Mouse (Mus musculus) kidney, adult 2 months (tissue): ENCODE data around the gene Anks1. TPM values are rescaled to one million over a fixed set of nuclear protein-coding genes. Genes with fewer than 3 reads are reported as not detected.
A peak's percentile ranks its signal among the peaks of the same experiment; 100 is the strongest.

Experiments used
- DNase-seq: peaks from one replicate; pipeline ENCODE4 v3.0.0; 2021
- H3K27ac ChIP-seq: fragments of 200-500 bp; 2 replicates; pipeline ENCODE4 v1.5.1; 2012; ENCODE audit warnings: low read depth, low read length, control low read depth, inconsistent platforms; ENCODE audit not compliant: insufficient read depth
- H3K27me3 ChIP-seq: fragments of 200-500 bp; replicated peaks from 2 replicates; pipeline ENCODE4 v1.6.1; 2012; ENCODE audit warnings: mild to moderate bottlenecking, moderate library complexity, low read length, inconsistent platforms; ENCODE audit not compliant: control insufficient read depth, insufficient read depth
- H3K36me3 ChIP-seq: fragments of 200-500 bp; 2 replicates; pipeline ENCODE4 v1.6.1; 2012; ENCODE audit warnings: mild to moderate bottlenecking, moderate library complexity, low read length, inconsistent platforms; ENCODE audit not compliant: control insufficient read depth, insufficient read depth
- H3K4me1 ChIP-seq: fragments of 200-500 bp; 2 replicates; pipeline ENCODE4 v1.6.1; 2011; ENCODE audit warnings: low read length; ENCODE audit not compliant: control insufficient read depth, insufficient read depth
- H3K4me3 ChIP-seq: fragments of 200-500 bp; 2 replicates; pipeline ENCODE4 v1.5.1; 2011; ENCODE audit warnings: mild to moderate bottlenecking, low read depth, low read length, control low read depth; ENCODE audit not compliant: insufficient read depth
- CTCF ChIP-seq: fragments of 200-500 bp; conservative IDR thresholded peaks from 2 replicates; pipeline ENCODE4 v1.5.1; 2011; ENCODE audit warnings: low read depth, mild to moderate bottlenecking, control low read depth, low read length, moderate library complexity, mixed read lengths; ENCODE audit not compliant: insufficient read depth, insufficient read length
- POLR2A ChIP-seq: fragments of 200-500 bp; IDR thresholded peaks from one replicate; pipeline ENCODE4 v1.6.1; 2011; ENCODE audit warnings: low read depth, low read length, control low read depth
- whole genome bisulfite sequencing: fragments of 180-500 bp; shearing (Covaris S2); methylation state at CpG from one replicate; pipeline ENCODE4 v1.1.7; 2018; 5-methylcytosine and 5-hydroxymethylcytosine counted together
- polyA plus RNA-seq: library from polyadenylated mRNA; depleted of rRNA; stranded (reverse); fragments of >200 nt; gene quantifications from 2 replicates; pipeline ENCODE4 v1.2.3, GENCODE M21; 2012

The Anks1 gene
- polyA plus RNA-seq, 1 experiment: 36.7 TPM

- no peaks in the 10 kb centered on the region for H3K36me3 ChIP-seq
- H3K4me3 ChIP-seq: no peak overlapping the region
- WGBS: 60% methylated on average over 4 of the region's 4 CpGs
- TF ChIP-seq CTCF (no peak), POLR2A (no peak)
- DNase-seq: no peak
- H3K27me3 ChIP-seq: no peaks in the 10 kb centered on the region
- no peaks in the 10 kb centered on the region for H3K4me1 ChIP-seq
- no peak overlapping the region for H3K27ac ChIP-seq
Observed at GRCm38 (mm10) chr17:28067303-28067702, 158.2 kb downstream of the Anks1 start.

DNA sequence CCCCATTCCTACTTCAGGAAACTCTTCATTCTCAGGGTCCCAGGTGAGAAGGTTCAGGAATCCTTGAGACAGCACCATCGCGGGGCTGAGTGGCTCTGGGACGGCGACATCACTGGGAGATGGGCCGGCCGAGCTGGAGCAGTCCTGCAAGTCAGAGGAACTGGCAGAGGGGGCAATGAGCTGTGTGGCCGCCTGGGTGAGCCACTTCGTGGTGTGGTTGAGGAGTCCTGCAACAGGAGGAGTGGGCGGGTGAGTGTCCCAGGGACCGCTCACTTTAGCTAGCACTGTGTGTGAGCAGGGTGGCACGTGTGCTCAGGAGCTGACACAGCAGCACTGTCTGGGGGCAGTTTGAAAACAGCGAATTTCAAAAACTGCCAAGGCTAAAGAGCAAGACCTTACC, 160.3 kb downstream of the Anks1 start:
- Histone ChIP-seq H3K36me3 (no peaks in the 10 kb centered on the region), H3K27me3 (no peaks in the 10 kb centered on the region), H3K4me3 (no peak overlapping the region), H3K4me1 (no peaks in the 10 kb centered on the region), H3K27ac (no peak overlapping the region)
- whole genome bisulfite sequencing: 6% methylated on average over 12 of the region's 12 CpGs
- TF ChIP-seq CTCF (no peak), POLR2A (no peak)
- DNase-seq: no peak

DNA sequence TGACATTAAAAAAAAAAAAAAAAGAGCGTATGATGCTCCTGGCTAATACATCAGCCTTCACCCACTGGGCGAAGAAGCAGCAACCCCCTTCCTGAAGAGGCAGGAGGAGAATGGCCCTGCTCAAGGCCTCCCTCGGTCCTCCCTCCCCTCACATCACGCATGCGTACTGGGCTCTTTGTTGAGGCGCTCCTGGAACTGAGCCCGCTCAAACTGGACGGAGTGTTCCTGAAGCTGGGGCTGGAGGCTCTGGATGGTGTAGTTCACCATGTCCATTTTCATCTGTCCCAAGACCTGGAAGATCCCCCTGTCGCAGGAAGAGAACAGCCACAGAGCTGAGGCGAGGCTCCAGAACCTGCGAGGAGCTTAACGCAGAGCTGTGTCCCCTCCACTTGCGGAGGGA, 161.2 kb downstream of the Anks1 start:
- H3K27ac ChIP-seq: no peak overlapping the region
- TF ChIP-seq POLR2A: no peak
- TF ChIP-seq CTCF: no peak
- no peaks in the 10 kb centered on the region for H3K27me3 ChIP-seq
- H3K36me3 ChIP-seq: no peaks in the 10 kb centered on the region
- WGBS: 79% methylated on average over 13 of the region's 13 CpGs
- H3K4me3 ChIP-seq: no peak overlapping the region
- H3K4me1 ChIP-seq: no peaks in the 10 kb centered on the region
- no peak for DNase-seq

DNA sequence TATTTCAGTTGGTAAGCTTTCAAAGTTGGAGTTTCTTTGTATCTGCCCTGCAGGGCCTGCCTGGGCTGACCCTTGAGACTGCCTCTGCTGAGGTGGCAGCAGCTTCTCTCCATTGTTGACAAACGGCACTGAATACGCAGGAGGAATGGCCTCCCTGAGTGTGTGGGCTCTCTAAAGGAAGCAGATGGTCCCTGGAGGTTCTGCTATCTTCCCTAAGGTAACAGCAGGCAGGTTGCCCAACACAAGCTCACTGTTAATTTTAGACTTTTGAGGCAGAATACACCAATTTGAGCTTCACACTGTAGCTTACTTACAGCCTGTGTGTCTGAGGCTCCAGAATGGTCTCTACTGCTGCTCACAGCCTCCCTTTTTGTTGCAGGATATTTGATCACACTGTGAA, 163.6 kb downstream of the Anks1 start:
- TF ChIP-seq CTCF (no peak), POLR2A (no peak)
- Histone ChIP-seq H3K4me3 (no peak overlapping the region), H3K36me3 (no peaks in the 10 kb centered on the region), H3K27ac (no peak overlapping the region), H3K4me1 (no peaks in the 10 kb centered on the region), H3K27me3 (no peaks in the 10 kb centered on the region)
- WGBS: 91% methylated on average over 2 of the region's 2 CpGs
- no peak for DNase-seq

DNA sequence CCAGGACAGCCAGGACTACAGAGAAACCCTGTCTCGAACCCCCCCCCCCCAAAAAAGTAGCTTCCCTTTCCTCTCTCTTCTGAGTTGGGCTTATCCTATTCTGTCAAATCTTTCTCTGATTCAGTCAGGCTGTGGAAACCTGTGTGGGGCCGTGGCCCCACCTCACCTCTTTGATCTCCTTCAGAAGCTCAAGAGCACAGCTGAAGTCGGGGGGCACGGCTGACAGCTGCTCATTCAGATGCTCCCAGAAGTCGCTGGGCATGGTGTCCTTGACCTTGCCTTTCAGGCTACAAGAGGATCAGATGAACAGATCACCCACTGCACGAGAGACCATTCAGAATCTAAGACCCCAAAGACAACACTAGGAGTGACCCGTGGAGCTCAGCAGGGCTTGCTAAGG, 165.4 kb downstream of the Anks1 start:
- no peak for DNase-seq
- WGBS: 73% methylated on average over 7 of the region's 7 CpGs
- TF ChIP-seq CTCF: no peak
- no peak for TF ChIP-seq POLR2A
- H3K27me3 ChIP-seq: no peaks in the 10 kb centered on the region
- no peaks in the 10 kb centered on the region for H3K36me3 ChIP-seq
- H3K4me1 ChIP-seq: no peaks in the 10 kb centered on the region
- no peak overlapping the region for H3K27ac ChIP-seq
- H3K4me3 ChIP-seq: no peak overlapping the region

DNA sequence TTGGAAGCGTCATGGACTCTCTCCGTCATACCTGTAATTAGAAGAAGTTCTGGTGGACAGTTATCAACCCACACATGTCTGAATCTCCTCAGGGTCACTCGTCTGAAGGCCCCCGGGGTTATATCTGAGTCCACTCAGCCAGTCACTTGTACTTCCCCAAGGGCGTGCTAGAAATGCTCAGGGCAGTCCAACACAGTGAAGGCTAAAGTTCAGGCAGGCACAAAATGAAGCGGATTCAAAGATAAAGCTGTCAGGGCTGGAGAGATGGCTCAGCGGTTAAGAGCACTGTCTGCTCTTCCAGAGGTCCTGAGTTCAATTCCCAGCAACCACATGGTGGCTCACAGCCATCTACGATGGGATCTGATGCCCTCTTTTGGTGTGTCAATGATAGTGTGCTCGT, 168.9 kb downstream of the Anks1 start:
- no peak for TF ChIP-seq POLR2A
- TF ChIP-seq CTCF: no peak
- H3K4me1 ChIP-seq: no peaks in the 10 kb centered on the region
- H3K27ac ChIP-seq: no peak overlapping the region
- H3K27me3 ChIP-seq: no peaks in the 10 kb centered on the region
- H3K4me3 ChIP-seq: no peak overlapping the region
- no peaks in the 10 kb centered on the region for H3K36me3 ChIP-seq
- WGBS: 84% methylated on average over 9 of the region's 9 CpGs
- no peak for DNase-seq

- no peak for TF ChIP-seq POLR2A
- TF ChIP-seq CTCF: peak; percentile 86
- Histone ChIP-seq H3K4me1 (no peaks in the 10 kb centered on the region), H3K27ac (no peak overlapping the region), H3K36me3 (no peaks in the 10 kb centered on the region), H3K27me3 (no peaks in the 10 kb centered on the region), H3K4me3 (peak overlapping the region; percentile 27)
- DNase-seq: peak; percentile 89
- under 1% methylated on average over 25 of the region's 25 CpGs for WGBS
Observed at GRCm38 (mm10) chr17:28079618-28080017, 170.5 kb downstream of the Anks1 start.
